ENCODE assay signal across 25 mouse cellular contexts in the genomic region with DNA sequence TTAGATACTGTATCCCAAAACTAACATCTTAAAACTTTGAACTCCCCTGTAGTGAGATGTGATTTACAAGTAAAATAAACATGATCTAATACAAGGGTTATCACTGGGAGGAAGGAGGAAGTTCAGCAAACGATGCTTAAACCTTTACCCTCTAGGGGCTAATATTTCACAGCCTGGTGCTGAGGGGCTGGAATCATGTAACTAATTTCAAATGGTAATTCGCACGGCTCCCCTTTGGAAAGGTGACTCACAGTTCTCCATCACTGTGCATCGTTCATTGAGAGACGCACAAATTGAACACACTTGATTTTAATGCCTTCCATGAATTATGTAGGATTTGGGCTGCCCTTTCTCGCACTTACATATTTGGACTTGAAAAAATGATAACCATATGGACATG.
DNase-seq lines count a peak whose midpoint lies in the region; ATAC-seq and TF ChIP-seq lines count a peak whose summit lies in the region.
"Had no signal": no experiment of that assay in that cellular context is flagged by ENCODE, and none has a peak within 500 bp of the region (broad histone marks: within the 10 kb centered on the region; RNA-seq: fewer than 3 reads in every experiment).

No protein-coding gene starts in this region.

- no peak for DNase-seq in forebrain, embryonic 10.5 days (ENCODE audit: extremely low spot score, low spot score)
- no peak for DNase-seq in forebrain, postnatal 0 days
- peak; percentile 83 for DNase-seq in midbrain, embryonic 11.5 days (ENCODE audit: low spot score, missing footprints)
- no peak for DNase-seq in c-Kit-positive CD71-positive TER-119-positive erythroid progenitor cells, embryonic 14.5 days (ENCODE audit: low spot score)
- DNase-seq: adrenal gland, postnatal 14 days; heart, postnatal 14 days; kidney, adult 18-20 months; kidney, postnatal 25 days; liver; lung, adult 2 months; lung, postnatal 10 days; thymus, adult 2 months; thymus, postnatal 36 days had no signal

- H3K4me3 ChIP-seq in forebrain, embryonic 10.5 days: no peak overlapping the region
- no peak overlapping the region for H3K4me3 ChIP-seq in forebrain, postnatal 0 days (ENCODE audit: low read depth, low read length)
- H3K4me3 ChIP-seq in midbrain, embryonic 11.5 days (ENCODE audit: low read depth, low read length): no peak overlapping the region
- no peak overlapping the region for H3K4me3 ChIP-seq in midbrain, embryonic 16.5 days (ENCODE audit: low read depth, low read length)
- H3K4me3 ChIP-seq in forebrain, embryonic 15.5 days: no peak overlapping the region
- no peak overlapping the region for H3K4me3 ChIP-seq in hindbrain, embryonic 16.5 days (ENCODE audit: low read length)
- H3K4me3 ChIP-seq: heart, embryonic 13.5 days; hindbrain, embryonic 10.5 days; hindbrain, embryonic 15.5 days; kidney, embryonic 15.5 days; myocyte; neural tube, embryonic 12.5 days had no signal

- H3K9me3 ChIP-seq in forebrain, embryonic 10.5 days: no peaks in the 10 kb centered on the region
- H3K9me3 ChIP-seq in forebrain, postnatal 0 days (ENCODE audit: low read length): no peaks in the 10 kb centered on the region
- no peaks in the 10 kb centered on the region for H3K9me3 ChIP-seq in midbrain, embryonic 11.5 days (ENCODE audit: control insufficient read depth, low read length)
- no peaks in the 10 kb centered on the region for H3K9me3 ChIP-seq in midbrain, embryonic 16.5 days (replicated peaks; ENCODE audit: control insufficient read depth, low read length, poor library complexity, severe bottlenecking)
- H3K9me3 ChIP-seq in forebrain, embryonic 15.5 days: no peaks in the 10 kb centered on the region
- H3K9me3 ChIP-seq in hindbrain, embryonic 16.5 days (ENCODE audit: control insufficient read depth, low read length): no peaks in the 10 kb centered on the region
- H3K9me3 ChIP-seq: heart, embryonic 13.5 days; hindbrain, embryonic 10.5 days; hindbrain, embryonic 15.5 days; kidney, embryonic 15.5 days; neural tube, embryonic 12.5 days had no signal

- H3K36me3 ChIP-seq in forebrain, embryonic 10.5 days (replicated peaks): no peaks in the 10 kb centered on the region
- no peaks in the 10 kb centered on the region for H3K36me3 ChIP-seq in forebrain, postnatal 0 days (ENCODE audit: insufficient read depth)
- H3K36me3 ChIP-seq in midbrain, embryonic 11.5 days (ENCODE audit: control insufficient read depth, insufficient read depth, low read length): no peaks in the 10 kb centered on the region
- no peaks in the 10 kb centered on the region for H3K36me3 ChIP-seq in midbrain, embryonic 16.5 days (ENCODE audit: control insufficient read depth, insufficient read depth, low read length)
- H3K36me3 ChIP-seq in forebrain, embryonic 15.5 days: no peaks in the 10 kb centered on the region
- H3K36me3 ChIP-seq in hindbrain, embryonic 16.5 days (ENCODE audit: control insufficient read depth, insufficient read depth, low read length): no peaks in the 10 kb centered on the region
- H3K36me3 ChIP-seq: heart, embryonic 13.5 days; hindbrain, embryonic 10.5 days; hindbrain, embryonic 15.5 days; kidney, embryonic 15.5 days; neural tube, embryonic 12.5 days had no signal

- ATAC-seq in forebrain, postnatal 0 days: no peak
- ATAC-seq in midbrain, embryonic 11.5 days (ENCODE audit: low FRiP score): no peak
- no peak for ATAC-seq in midbrain, embryonic 16.5 days
- ATAC-seq in forebrain, embryonic 15.5 days (replicated peaks): no peak
- no peak for ATAC-seq in hindbrain, embryonic 16.5 days
- ATAC-seq: CD4-positive, CD25-positive, alpha-beta regulatory T cell, adult 4 months had no signal

- H3K27ac ChIP-seq in forebrain, embryonic 10.5 days: peak overlapping the region; percentile 71; the same call in 1 of the 2 replicates
- no peak overlapping the region for H3K27ac ChIP-seq in forebrain, postnatal 0 days (ENCODE audit: low read depth, low read length)
- H3K27ac ChIP-seq in midbrain, embryonic 11.5 days (ENCODE audit: low read depth, low read length): peak overlapping the region; percentile 64
- H3K27ac ChIP-seq in midbrain, embryonic 16.5 days (ENCODE audit: low read length): no peak overlapping the region
- H3K27ac ChIP-seq in forebrain, embryonic 15.5 days (replicated peaks): peak overlapping the region; percentile 80
- H3K27ac ChIP-seq in hindbrain, embryonic 16.5 days (ENCODE audit: low read depth, low read length): no peak overlapping the region
- H3K27ac ChIP-seq: heart, embryonic 13.5 days; kidney, embryonic 15.5 days; liver, embryonic 14.5 days; macrophage; neural tube, embryonic 12.5 days had no signal

- peaks cover 61% of the 10 kb centered on the region for H3K4me1 ChIP-seq in forebrain, embryonic 10.5 days
- peaks cover 20% of the 10 kb centered on the region; the same call in 1 of the 2 replicates for H3K4me1 ChIP-seq in forebrain, postnatal 0 days (ENCODE audit: insufficient read depth)
- peaks cover 51% of the 10 kb centered on the region for H3K4me1 ChIP-seq in midbrain, embryonic 11.5 days (ENCODE audit: control insufficient read depth, insufficient read depth, low read length)
- H3K4me1 ChIP-seq in midbrain, embryonic 16.5 days (ENCODE audit: control insufficient read depth, insufficient read depth, low read length): peaks cover 20% of the 10 kb centered on the region
- peaks cover 41% of the 10 kb centered on the region for H3K4me1 ChIP-seq in forebrain, embryonic 15.5 days
- peaks cover 14% of the 10 kb centered on the region for H3K4me1 ChIP-seq in hindbrain, embryonic 16.5 days (ENCODE audit: control insufficient read depth, insufficient read depth, low read depth, low read length)

- TF ChIP-seq CTCF in forebrain, postnatal 0 days (IDR thresholded peaks at IDR 0.05; ENCODE audit: low read depth): no peak

- H3K27me3 ChIP-seq in forebrain, embryonic 10.5 days (ENCODE audit: poor library complexity, severe bottlenecking): peaks cover 27% of the 10 kb centered on the region
- no peaks in the 10 kb centered on the region for H3K27me3 ChIP-seq in forebrain, postnatal 0 days (ENCODE audit: insufficient read depth, low read length)
- H3K27me3 ChIP-seq in midbrain, embryonic 11.5 days (ENCODE audit: control insufficient read depth, insufficient read depth, low read length): no peaks in the 10 kb centered on the region
- no peaks in the 10 kb centered on the region; the same call in 1 of the 2 replicates for H3K27me3 ChIP-seq in midbrain, embryonic 16.5 days (ENCODE audit: control insufficient read depth, insufficient read depth, low read depth, low read length)
- H3K27me3 ChIP-seq in forebrain, embryonic 15.5 days: no peaks in the 10 kb centered on the region
- no peaks in the 10 kb centered on the region for H3K27me3 ChIP-seq in hindbrain, embryonic 16.5 days (replicated peaks; ENCODE audit: control insufficient read depth, insufficient read depth, low read length)
- H3K27me3 ChIP-seq: hindbrain, embryonic 15.5 days; neural tube, embryonic 12.5 days had no signal

- no peak overlapping the region for H3K4me2 ChIP-seq in forebrain, postnatal 0 days (ENCODE audit: low read depth)
- H3K4me2 ChIP-seq in midbrain, embryonic 11.5 days: no peak overlapping the region
- no peak overlapping the region for H3K4me2 ChIP-seq in midbrain, embryonic 16.5 days (ENCODE audit: low read length)
- no peak overlapping the region for H3K4me2 ChIP-seq in forebrain, embryonic 15.5 days (replicated peaks)
- no peak overlapping the region for H3K4me2 ChIP-seq in hindbrain, embryonic 16.5 days (ENCODE audit: low read length)
- H3K4me2 ChIP-seq: heart, embryonic 13.5 days; hindbrain, embryonic 15.5 days; kidney, embryonic 15.5 days; neural tube, embryonic 12.5 days had no signal

- WGBS in forebrain, embryonic 10.5 days: 57% methylated on average over 6 of the region's 6 CpGs
- 31% methylated on average over 6 of the region's 6 CpGs for whole genome bisulfite sequencing in forebrain, postnatal 0 days
- WGBS in midbrain, embryonic 11.5 days: 39% methylated on average over 6 of the region's 6 CpGs
- 16% methylated on average over 6 of the region's 6 CpGs for WGBS in midbrain, embryonic 16.5 days
- WGBS in forebrain, embryonic 15.5 days: 33% methylated on average over 6 of the region's 6 CpGs
- 33% methylated on average over 6 of the region's 6 CpGs for WGBS in hindbrain, embryonic 16.5 days

- H3K9ac ChIP-seq in forebrain, postnatal 0 days: no peak overlapping the region
- no peak overlapping the region; the same call in 1 of the 2 replicates for H3K9ac ChIP-seq in midbrain, embryonic 11.5 days (ENCODE audit: low read length)
- H3K9ac ChIP-seq in midbrain, embryonic 16.5 days (ENCODE audit: low read depth, low read length): no peak overlapping the region
- H3K9ac ChIP-seq in forebrain, embryonic 15.5 days (replicated peaks): no peak overlapping the region
- H3K9ac ChIP-seq in hindbrain, embryonic 16.5 days (ENCODE audit: low read depth, low read length): no peak overlapping the region
- H3K9ac ChIP-seq: heart, embryonic 13.5 days; hindbrain, embryonic 15.5 days; kidney, embryonic 15.5 days; liver, embryonic 14.5 days; neural tube, embryonic 12.5 days had no signal

Comparison
In these comparisons a context has a peak if more than half of its experiments do, and no peak if none do; other contexts are left out.
1. H3K27ac ChIP-seq: peak in forebrain, embryonic 10.5 days (single experiment), midbrain, embryonic 11.5 days (single experiment) and forebrain, embryonic 15.5 days (single experiment); none in forebrain, postnatal 0 days (single experiment), midbrain, embryonic 16.5 days (single experiment) and hindbrain, embryonic 16.5 days (single experiment).